Mouse (Mus musculus) heart, embryonic 11.5 days (tissue): ENCODE data around the gene Tpx2. TPM values are rescaled to one million over a fixed set of nuclear protein-coding genes. Genes with fewer than 3 reads are reported as not detected.

Experiments used
- ATAC-seq: fragments of 200-750 bp; cut with Nextera tagmentation; replicated peaks from 2 replicates; pipeline ENCODE4 v1.8.0; 2017; ENCODE audit warnings: moderate library complexity; ENCODE audit not compliant: insufficient number of reproducible peaks, low FRiP score, low TSS enrichment
- H3K27ac ChIP-seq: fragments of 300-500 bp; sonication (generic); 2 replicates; pipeline ENCODE4 v1.5.1; 2014; ENCODE audit warnings: mild to moderate bottlenecking, low read depth, low read length
- H3K27me3 ChIP-seq: fragments of 300-500 bp; sonication (generic); 2 replicates; pipeline ENCODE4 v1.6.1; 2014; ENCODE audit warnings: mild to moderate bottlenecking, low read length, mixed read lengths; ENCODE audit not compliant: control insufficient read depth, insufficient read depth
- H3K36me3 ChIP-seq: fragments of 300-500 bp; sonication (generic); 2 replicates; pipeline ENCODE4 v1.6.1; 2014; ENCODE audit warnings: mild to moderate bottlenecking, low read length, moderate library complexity, mixed read lengths; ENCODE audit not compliant: control insufficient read depth, insufficient read depth
- H3K4me1 ChIP-seq: fragments of 300-500 bp; sonication (generic); 2 replicates; pipeline ENCODE4 v1.6.1; 2014; ENCODE audit warnings: low read length; ENCODE audit not compliant: control insufficient read depth, insufficient read depth
- H3K4me2 ChIP-seq: fragments of 300-500 bp; sonication (generic); 2 replicates; pipeline ENCODE4 v1.6.1; 2014; ENCODE audit warnings: mild to moderate bottlenecking, moderate library complexity
- H3K4me3 ChIP-seq: fragments of 300-500 bp; sonication (generic); 2 replicates; pipeline ENCODE4 v1.5.1; 2014; ENCODE audit warnings: low read depth, low read length
- H3K9ac ChIP-seq: fragments of 300-500 bp; sonication (generic); 2 replicates; pipeline ENCODE4 v1.6.1; 2014; ENCODE audit warnings: mild to moderate bottlenecking, low read depth, low read length, moderate library complexity
- H3K9me3 ChIP-seq: fragments of 300-500 bp; sonication (generic); replicated peaks from 2 replicates; pipeline ENCODE4 v1.6.1; 2016; ENCODE audit warnings: low read length; ENCODE audit not compliant: control insufficient read depth
- WGBS: fragments of 180-500 bp; shearing (Covaris S2); extraction: QIAGEN DNeasy Blood & Tissue Kit; methylation state at CpG from one replicate; pipeline ENCODE4 v1.1.7; 2014; ENCODE audit not compliant: insufficient replicate concordance; 5-methylcytosine and 5-hydroxymethylcytosine counted together
- polyA plus RNA-seq: library from polyadenylated mRNA; unstranded; fragments of >200 nt; fragmentation: Nextera tagmentation; extraction: Ambion mirVana; gene quantifications from 2 replicates; pipeline ENCODE4 v1.2.1, GENCODE M21; 2014

Tpx2 gene
- polyA plus RNA-seq, 1 experiment from 2014 or later = 88.3 TPM

GRCm38 (mm10) chr2:152922376-152922775 lies 74.6 kb downstream of the Tpx2 start:
- Histone ChIP-seq H3K9me3 (no peaks in the 10 kb centered on the region), H3K4me2 (no peak overlapping the region; the same call in 1 of the 2 replicates), H3K36me3 (no peaks in the 10 kb centered on the region), H3K4me1 (peaks cover 26% of the 10 kb centered on the region), H3K27me3 (peaks cover 10% of the 10 kb centered on the region; the same call in 1 of the 2 replicates), H3K9ac (0 out of 2 replicates have a peak overlapping the region, but pooled peaks have one; percentile 28), H3K27ac (no peak overlapping the region), H3K4me3 (no peak overlapping the region)
- ATAC-seq = no peak
- 23% methylated on average over 7 of the region's 7 CpGs for WGBS

DNA sequence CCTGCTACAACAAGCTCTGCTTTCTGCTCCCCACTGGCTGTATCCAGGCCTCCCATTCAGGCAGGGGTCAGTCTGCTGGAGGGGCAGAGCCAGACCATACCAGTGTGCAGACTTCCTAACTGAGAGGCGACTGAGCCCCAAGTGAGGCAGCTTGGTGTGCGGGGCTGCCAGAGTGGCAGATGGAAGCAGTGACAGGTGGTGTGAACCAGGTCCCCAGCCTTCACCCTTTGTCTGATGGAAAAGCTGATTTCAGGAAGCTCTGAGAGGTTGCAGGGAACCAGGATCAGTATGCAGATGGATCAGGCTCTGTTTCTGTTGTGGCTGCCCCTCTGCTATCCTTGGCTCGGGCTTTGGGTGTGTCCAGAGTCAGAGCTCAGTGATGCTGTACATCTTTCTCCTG lies 75.9 kb downstream of the Tpx2 start:
- H3K27ac ChIP-seq = no peak overlapping the region

GRCm38 (mm10) chr2:152924128-152924527 lies 76.4 kb downstream of the Tpx2 start:
- Histone ChIP-seq H3K27me3 (peaks cover 7% of the 10 kb centered on the region; the same call in 1 of the 2 replicates), H3K36me3 (no peaks in the 10 kb centered on the region), H3K27ac (no peak overlapping the region), H3K4me3 (no peak overlapping the region), H3K9ac (no peak overlapping the region), H3K4me2 (no peak overlapping the region), H3K4me1 (peaks cover 22% of the 10 kb centered on the region), H3K9me3 (no peaks in the 10 kb centered on the region)
- ATAC-seq = no peak
- 62% methylated on average over 8 of the region's 8 CpGs for WGBS

More for the DNA sequence above, 75.9 kb downstream of the Tpx2 start:
- no peak overlapping the region for H3K4me3 ChIP-seq
- no peak overlapping the region for H3K9ac ChIP-seq
- WGBS = 78% methylated on average over 3 of the region's 3 CpGs
- peaks cover 10% of the 10 kb centered on the region; the same call in 1 of the 2 replicates for H3K27me3 ChIP-seq
- H3K9me3 ChIP-seq = no peaks in the 10 kb centered on the region
- H3K4me1 ChIP-seq = peaks cover 26% of the 10 kb centered on the region
- ATAC-seq = no peak
- no peak overlapping the region for H3K4me2 ChIP-seq
- H3K36me3 ChIP-seq = no peaks in the 10 kb centered on the region

GRCm38 (mm10) chr2:152924543-152924942 lies 76.8 kb downstream of the Tpx2 start:
- H3K4me3 ChIP-seq = no peak overlapping the region
- H3K4me1 ChIP-seq = peaks cover 22% of the 10 kb centered on the region
- peaks cover 7% of the 10 kb centered on the region; the same call in 1 of the 2 replicates for H3K27me3 ChIP-seq
- H3K9ac ChIP-seq = no peak overlapping the region
- H3K36me3 ChIP-seq = no peaks in the 10 kb centered on the region
- WGBS = 54% methylated on average over 5 of the region's 5 CpGs
- H3K9me3 ChIP-seq = no peaks in the 10 kb centered on the region
- H3K27ac ChIP-seq = no peak overlapping the region
- H3K4me2 ChIP-seq = no peak overlapping the region
- ATAC-seq = no peak

- ATAC-seq = peak; percentile 37
- no peak overlapping the region for H3K4me2 ChIP-seq
- no peak overlapping the region for H3K4me3 ChIP-seq
- no peaks in the 10 kb centered on the region for H3K9me3 ChIP-seq
- peak overlapping the region; percentile 75 for H3K27ac ChIP-seq
- H3K9ac ChIP-seq = 0 out of 2 replicates have a peak overlapping the region, but pooled peaks have one; percentile 16
- H3K27me3 ChIP-seq = 0 out of 2 replicates have a peak, but pooled peaks cover 5% of the 10 kb centered on the region
- WGBS = 38% methylated on average over 11 of the region's 11 CpGs
- no peaks in the 10 kb centered on the region for H3K36me3 ChIP-seq
- H3K4me1 ChIP-seq = peaks cover 22% of the 10 kb centered on the region
Measured at GRCm38 (mm10) chr2:152925189-152925872, 77.6 kb downstream of the Tpx2 start.

GRCm38 (mm10) chr2:152926896-152927295 lies 79.1 kb downstream of the Tpx2 start:
- Histone ChIP-seq H3K9me3 (no peaks in the 10 kb centered on the region), H3K9ac (no peak overlapping the region), H3K4me3 (no peak overlapping the region), H3K4me2 (no peak overlapping the region), H3K27me3 (peaks cover 9% of the 10 kb centered on the region; the same call in 1 of the 2 replicates), H3K36me3 (no peaks in the 10 kb centered on the region), H3K27ac (no peak overlapping the region), H3K4me1 (peaks cover 21% of the 10 kb centered on the region)
- ATAC-seq = no peak
- WGBS = 69% methylated on average over 9 of the region's 9 CpGs

GRCm38 (mm10) chr2:152927371-152927770 lies 79.6 kb downstream of the Tpx2 start:
- Histone ChIP-seq H3K4me1 (peaks cover 16% of the 10 kb centered on the region), H3K4me2 (no peak overlapping the region), H3K27ac (no peak overlapping the region), H3K9ac (no peak overlapping the region), H3K9me3 (no peaks in the 10 kb centered on the region), H3K27me3 (peaks cover 9% of the 10 kb centered on the region; the same call in 1 of the 2 replicates), H3K4me3 (no peak overlapping the region), H3K36me3 (no peaks in the 10 kb centered on the region)
- no peak for ATAC-seq
- 36% methylated on average over 5 of the region's 5 CpGs for WGBS

DNA sequence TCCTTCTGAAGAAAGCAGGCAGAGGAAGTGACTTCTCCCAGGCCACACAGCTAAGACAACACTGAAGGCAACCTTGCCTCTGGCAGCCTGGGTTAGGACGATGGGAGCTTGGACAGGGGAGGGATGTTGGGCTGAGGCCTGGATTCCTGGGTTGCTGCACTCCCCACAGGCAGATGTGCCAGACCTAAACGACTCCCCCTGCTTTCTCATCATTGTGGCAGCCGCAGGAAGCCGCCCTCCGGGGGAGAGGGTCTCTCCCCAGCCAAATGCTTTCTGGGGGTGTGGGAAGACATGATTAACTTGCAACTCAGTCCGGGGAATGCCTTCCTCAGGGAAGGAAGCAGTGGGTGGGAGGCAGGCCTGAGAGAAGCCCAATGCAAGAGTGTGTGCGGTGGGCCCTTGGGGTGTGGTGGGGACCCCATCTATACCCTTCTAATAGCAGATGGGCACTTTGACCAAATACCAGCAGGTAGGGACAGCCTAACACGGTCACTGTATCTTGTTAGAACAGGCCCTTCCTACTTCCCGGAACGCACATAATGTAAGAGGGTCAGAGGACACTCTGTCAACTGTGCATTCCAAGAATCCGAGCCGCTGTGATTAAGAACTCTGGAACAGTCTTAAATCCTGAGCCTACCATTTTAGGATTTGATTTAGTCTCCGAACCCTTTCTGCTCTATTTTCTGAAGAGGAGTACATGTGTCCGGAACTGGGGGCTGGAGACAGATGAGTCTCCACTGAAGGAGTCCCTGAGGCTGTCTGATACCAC lies 80.6 kb downstream of the Tpx2 start:
- H3K4me1 ChIP-seq = peaks cover 18% of the 10 kb centered on the region
- 41% methylated on average over 14 of the region's 14 CpGs for WGBS
- H3K36me3 ChIP-seq = no peaks in the 10 kb centered on the region
- no peak overlapping the region for H3K4me3 ChIP-seq
- no peak overlapping the region for H3K9ac ChIP-seq
- H3K9me3 ChIP-seq = no peaks in the 10 kb centered on the region
- H3K4me2 ChIP-seq = no peak overlapping the region
- H3K27ac ChIP-seq = no peak overlapping the region
- H3K27me3 ChIP-seq = peaks cover 7% of the 10 kb centered on the region; the same call in 1 of the 2 replicates
- ATAC-seq = no peak
